Mouse (Mus musculus): ENCODE measurements around the gene Eif3c.

Eif3c gene

GRCm38 (mm10) chr7:126566094-126566765, at the start of gene Eif3c:
Gene Eif3c (minus strand): TSS chr7:126566411.
- peak; percentile 83 for DNase-seq (ENCODE audit: low spot score)

- DNase-seq (ENCODE audit: low spot score): no peak
Measured at GRCm38 (mm10) chr7:126612736-126613135, 46.5 kb upstream of the Eif3c start.

DNA sequence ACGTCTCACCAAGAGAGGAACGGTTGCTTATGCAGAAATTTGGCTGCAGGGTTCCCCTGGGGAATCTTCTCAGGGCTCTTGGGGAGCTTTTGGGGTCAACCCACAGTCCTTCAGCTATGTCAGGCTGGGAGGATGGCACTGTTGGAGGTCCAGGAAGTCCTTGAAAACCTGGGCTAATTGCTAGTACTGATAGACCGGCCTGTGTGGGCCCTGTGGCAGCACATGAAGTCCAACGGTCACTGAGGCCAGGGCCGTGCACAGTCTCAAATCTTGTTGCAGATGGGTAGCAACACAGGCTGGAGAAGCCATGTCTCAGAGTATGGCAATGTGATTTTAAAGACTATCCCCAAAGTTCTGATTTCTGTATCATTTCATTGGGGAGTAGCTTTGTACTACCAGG, 41.6 kb upstream of the Eif3c start:
- DNase-seq (ENCODE audit: low spot score): no peak

DNA sequence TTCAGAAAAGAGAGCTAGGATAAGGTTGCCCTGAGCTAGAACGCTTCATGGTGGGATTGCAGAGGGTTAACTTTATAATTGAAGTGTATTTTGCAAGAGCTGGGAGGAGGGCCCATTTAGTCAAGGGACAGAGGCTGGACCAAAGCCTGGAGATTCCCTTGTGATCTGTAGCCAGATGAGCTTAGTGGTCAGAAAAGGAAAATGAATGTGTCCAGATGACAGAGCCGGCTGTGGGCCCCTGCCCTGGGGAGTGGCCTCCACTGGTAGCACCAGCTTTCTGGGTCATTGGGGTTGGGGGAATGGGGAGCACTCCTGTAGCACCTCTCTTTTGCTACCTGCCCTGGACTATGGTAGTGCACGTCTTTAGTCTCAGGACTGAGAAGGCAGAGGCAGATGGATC, 40.9 kb upstream of the Eif3c start:
- peak; percentile 92 for DNase-seq (ENCODE audit: low spot score)

- DNase-seq (ENCODE audit: low spot score): no peak
Measured at GRCm38 (mm10) chr7:126606611-126607010, 40.4 kb upstream of the Eif3c start.

- no peak for DNase-seq (ENCODE audit: low spot score)
Measured at GRCm38 (mm10) chr7:126602650-126603049, 36.4 kb upstream of the Eif3c start.

- no peak for DNase-seq (ENCODE audit: low spot score)
Measured at GRCm38 (mm10) chr7:126601896-126602295, 35.7 kb upstream of the Eif3c start.

GRCm38 (mm10) chr7:126598919-126599318, 32.7 kb upstream of the Eif3c start:
- DNase-seq (ENCODE audit: low spot score): no peak

DNA sequence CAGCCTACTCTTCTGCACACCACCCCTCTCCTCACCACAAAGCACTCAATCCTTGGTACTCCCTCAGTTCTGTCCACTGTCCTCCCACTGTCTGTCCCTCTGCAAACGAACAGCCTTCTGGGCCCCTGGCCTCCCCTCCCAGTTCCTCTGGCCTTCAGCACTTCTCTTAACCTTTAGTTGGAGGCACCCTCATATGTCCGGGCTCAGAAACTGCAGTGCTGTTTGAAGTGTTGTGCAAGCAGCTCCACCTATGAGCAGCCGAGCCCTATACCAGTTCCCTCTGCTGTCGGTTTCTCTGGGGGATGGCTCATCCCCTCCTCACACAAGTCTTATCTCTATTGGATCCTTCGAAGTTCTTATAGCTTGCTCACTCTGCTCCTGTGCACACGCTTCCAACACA, 30.2 kb upstream of the Eif3c start:
- no peak for DNase-seq (ENCODE audit: low spot score)

DNA sequence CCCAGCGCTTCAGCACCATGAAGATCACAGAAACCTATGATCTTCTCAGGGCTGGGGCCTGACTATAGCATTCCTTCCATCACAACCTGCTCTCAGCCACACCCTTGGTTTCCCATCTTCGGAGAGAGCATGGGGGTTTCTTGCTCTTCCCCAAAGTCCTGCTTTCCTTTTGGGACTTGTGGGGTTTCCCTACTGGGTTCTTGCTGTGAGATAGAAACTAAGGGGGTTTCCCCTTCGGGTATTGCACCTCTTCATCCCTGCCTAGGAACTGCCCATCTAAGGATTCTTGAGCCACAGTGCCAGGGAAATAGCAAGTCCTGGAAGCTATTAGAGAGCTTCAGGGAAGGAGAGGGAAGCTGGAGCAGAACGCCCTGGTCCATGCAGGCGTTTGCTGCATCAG, 29.7 kb upstream of the Eif3c start:
- no peak for DNase-seq (ENCODE audit: low spot score)

DNA sequence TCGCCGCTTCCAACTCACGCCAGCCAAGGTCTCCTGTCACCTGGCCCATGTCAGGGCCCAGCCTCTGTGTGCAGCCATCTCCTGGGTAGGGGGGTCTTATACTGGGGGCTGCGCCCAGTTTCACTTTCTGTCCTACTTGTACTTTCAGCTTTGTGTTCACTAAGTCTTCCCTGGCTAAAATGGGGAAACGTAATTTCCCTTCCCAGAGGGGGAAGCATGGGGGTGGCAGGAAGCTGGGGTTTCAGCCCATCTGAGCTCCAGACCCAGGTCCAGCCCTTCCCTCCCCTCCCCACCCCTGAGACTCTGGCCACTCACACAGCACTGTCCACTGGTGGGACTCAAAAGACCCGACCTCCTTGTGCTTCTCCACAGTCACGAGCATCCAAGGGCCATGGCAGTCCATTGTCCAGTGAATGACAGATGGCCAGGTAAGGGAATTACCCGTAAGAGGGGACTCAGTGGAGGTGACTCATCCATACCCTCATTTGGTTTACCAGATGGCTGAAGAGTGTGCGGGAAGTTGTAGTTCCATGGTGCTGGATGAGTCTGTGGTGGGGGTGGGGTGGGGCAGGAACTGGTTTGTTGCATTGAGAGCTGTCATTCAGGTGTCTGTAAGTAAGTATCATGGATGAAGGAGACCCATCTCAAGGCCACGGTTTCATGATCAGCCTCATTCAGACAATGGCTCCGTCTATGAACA, 28.8 kb upstream of the Eif3c start, which contains the start of gene Il27:
Gene Il27, minus strand, starts transcription at position 80 of the 700 bp plus-strand sequence.
- no peak for DNase-seq (ENCODE audit: low spot score)

- no peak for DNase-seq (ENCODE audit: low spot score)
Measured at GRCm38 (mm10) chr7:126587779-126588178, 21.6 kb upstream of the Eif3c start.

GRCm38 (mm10) chr7:126586839-126587238, 20.6 kb upstream of the Eif3c start:
- peak; percentile 78 for DNase-seq (ENCODE audit: low spot score)

DNA sequence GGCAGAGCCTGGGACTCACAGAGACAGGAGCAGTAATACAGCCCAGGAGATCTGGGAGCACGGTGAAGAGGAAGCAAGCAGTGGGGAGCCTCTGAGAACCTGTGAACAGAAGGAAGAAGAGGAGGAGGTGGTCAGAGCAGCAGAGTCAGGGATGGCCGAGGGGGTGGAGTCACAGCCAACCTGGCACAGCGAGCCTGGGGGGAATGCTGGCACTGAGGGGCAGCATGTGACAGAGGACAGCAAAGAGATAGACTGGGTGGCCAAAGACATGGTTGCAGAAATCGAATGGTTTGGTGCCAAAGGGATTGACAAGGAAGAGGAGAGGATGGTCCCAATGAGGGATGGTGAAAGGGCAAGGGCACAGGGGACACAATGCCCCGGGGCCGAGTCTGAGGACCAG, 19.5 kb upstream of the Eif3c start, which contains the start of gene Cln3:
Gene Cln3, minus strand, starts transcription at position 101 of the 400 bp plus-strand sequence.
- no peak for DNase-seq (ENCODE audit: low spot score)

DNA sequence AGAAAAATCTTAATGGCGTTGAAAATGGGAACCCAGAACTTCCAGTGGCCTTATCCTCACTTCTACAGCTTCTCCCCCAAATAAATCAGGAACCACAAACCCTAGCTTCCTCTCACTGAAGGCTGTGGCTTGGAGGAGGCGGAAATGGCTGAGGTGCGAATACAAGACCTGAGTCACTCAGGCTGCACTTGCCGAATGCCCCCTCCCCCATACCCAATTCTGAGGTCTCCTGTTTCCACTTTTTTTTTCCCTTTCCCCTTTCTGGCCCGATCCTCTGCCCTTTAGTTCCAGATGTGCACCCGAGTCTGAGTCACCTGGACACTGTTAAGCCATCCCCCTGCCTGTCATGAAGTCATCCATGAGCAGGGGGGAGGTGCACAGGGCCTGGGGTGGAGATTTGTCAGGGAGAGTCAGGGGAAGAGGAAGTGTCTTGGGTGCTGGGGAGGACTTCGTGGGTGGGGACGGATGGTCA, 18.3 kb upstream of the Eif3c start, which contains the start of gene Apobr:
Gene Apobr, plus strand, starts transcription at position 437 of the 472 bp plus-strand sequence.
- DNase-seq (ENCODE audit: low spot score): no peak

DNA sequence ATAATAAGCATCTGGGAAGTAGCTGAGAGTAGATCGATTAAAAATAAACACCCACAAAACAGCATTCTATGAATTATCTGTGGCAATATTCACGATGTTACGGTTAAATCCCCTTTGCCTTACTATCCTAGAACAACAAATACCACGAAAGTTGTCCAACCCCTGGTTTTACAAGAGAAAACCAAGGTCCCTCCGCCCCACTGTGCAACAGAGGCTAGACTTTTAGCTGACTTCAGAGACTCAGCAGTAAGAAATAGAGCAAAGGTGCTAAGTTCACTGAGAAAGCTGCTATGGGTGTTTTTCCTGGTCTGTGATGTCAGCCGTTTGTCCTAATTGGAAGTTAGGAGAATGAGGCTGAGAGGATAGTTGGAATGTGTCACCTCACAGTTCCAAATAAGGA, 17.6 kb upstream of the Eif3c start:
- DNase-seq (ENCODE audit: low spot score): peak; percentile 45

DNA sequence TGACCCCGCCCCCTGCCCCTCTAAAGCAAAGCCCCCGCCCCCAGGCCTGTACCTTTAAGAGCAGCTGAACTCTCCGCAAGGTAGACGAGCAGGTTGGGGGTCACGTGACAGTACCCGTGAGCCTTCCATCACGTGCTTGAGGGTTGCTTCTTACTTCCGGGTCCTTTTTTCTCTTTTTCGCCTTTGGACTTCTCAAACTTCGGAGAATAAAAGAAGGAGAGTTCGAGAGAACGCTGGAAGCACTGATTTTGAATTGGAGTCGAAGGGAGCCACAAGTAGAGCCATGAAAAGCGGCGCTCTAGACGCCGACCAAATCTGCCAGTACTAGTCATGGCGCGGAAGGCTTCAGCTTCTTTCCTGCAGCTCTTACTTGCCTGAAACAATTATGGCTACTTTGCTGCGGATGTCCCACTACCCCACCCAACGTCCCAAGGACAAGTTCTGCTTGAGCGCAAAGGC, 17.1 kb upstream of the Eif3c start:
- no peak for DNase-seq (ENCODE audit: low spot score)

GRCm38 (mm10) chr7:126582759-126583158, 16.5 kb upstream of the Eif3c start:
- no peak for DNase-seq (ENCODE audit: low spot score)

DNA sequence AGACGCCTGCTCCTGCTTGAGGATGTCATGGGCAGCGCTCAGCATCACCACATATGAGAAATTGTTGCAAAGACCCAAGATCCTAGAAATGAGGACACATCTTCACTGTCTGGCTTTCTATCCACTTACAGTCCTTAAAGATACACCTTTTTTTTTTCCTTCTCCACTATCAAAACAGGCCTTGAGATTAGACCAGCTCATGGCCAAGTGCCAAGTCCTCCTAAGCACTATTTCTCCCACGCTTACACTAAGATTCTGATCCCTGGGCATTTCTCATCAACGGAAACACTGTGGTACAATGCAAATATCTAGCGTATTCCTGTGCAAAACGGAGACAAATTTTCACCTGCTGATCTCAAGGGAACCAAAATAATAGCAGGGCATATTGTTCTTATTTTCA, 15.4 kb upstream of the Eif3c start:
- no peak for DNase-seq (ENCODE audit: low spot score)

DNA sequence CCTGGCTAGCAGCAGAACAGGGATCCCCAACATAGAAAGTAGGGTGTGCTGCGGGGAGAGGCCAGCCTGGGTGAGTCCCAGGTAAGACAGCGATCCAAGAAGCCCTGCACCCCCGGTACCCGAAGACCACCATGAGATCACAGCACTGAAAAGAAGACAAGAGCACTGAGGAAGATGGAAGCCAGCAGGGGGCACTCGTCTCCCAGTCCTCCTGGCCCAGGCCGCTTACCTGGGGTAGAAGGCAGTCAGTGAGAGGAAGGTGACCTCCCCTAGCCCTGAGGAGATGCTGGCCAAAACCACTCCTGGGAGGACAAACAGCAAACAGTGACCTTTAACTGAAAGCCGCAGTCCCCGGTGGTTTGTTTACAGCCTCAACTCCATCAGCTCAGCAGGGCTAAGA, 13.0 kb upstream of the Eif3c start:
- DNase-seq (ENCODE audit: low spot score): peak; percentile 52

DNA sequence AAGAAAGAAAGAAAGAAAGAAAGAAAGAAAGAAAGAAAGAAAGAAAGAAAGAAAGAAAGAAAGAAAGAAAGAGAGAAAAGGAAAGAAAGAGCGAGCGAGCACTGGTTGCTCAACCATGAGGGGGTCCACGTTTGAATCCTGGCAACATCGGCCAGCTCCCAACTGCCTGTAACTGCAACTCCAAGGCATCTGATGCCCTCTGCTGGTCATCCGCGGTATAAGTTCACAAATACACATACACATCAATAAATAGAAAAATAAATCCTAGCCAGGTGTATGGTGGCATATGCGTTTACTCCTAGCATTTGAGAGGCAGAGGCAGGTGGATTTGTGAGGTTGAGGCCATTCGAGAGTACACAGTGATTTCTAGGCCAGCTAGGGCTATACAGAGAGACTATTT, 10.7 kb upstream of the Eif3c start:
- DNase-seq (ENCODE audit: low spot score): peak; percentile 26

- peak; percentile 63 for DNase-seq (ENCODE audit: low spot score)
Measured at GRCm38 (mm10) chr7:126565693-126566092, 518 bp downstream of the Eif3c start.

- no peak for DNase-seq (ENCODE audit: low spot score)
Measured at GRCm38 (mm10) chr7:126556635-126557034, 9.6 kb downstream of the Eif3c start.

Data from adipocyte (in vitro differentiated cells).